ENCODE assay signal across 19 mouse cellular contexts in the genomic region with DNA sequence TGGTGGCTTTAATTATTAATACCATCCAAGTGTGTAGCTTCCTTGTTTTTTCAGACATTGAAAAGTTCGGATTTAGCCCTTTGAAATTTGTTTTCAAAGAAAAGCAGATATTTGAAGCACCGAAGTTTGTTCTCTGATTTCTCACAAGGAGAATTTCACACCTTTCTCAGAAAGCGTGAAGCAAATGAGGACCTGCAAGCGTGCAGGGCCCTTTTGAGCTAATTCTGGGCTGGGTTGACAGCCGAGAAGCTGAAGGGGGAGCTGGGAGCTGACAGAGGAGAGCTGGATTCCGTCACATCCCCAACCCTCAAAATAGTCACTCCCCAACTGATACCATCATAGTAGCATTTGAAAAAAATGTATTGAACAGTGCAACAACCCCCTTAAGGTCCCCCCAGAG. TPM values are rescaled to one million over a fixed set of nuclear protein-coding genes. Genes with fewer than 3 reads are reported as not detected.
DNase-seq lines count a peak whose midpoint lies in the region; TF ChIP-seq lines count a peak whose summit lies in the region.
"Had no signal": no experiment of that assay in that cellular context is flagged by ENCODE, and none has a peak within 500 bp of the region (broad histone marks: within the 10 kb centered on the region; RNA-seq: fewer than 3 reads in every experiment).

No protein-coding gene starts in this region.

- H3K27ac ChIP-seq in left cerebral cortex, adult 2 months, result peak overlapping the region; percentile 66; the same call in 1 of the 2 replicates
- H3K27ac ChIP-seq: embryonic facial prominence, embryonic 10.5 days; embryonic facial prominence, embryonic 12.5 days; forebrain, embryonic 13.5 days had no signal

- intact Hi-C loops in left cerebral cortex, adult 2 months (cut with DNase I), result no loop called here

- no peak for TF ChIP-seq CTCF in left cerebral cortex, adult 2 months (IDR thresholded peaks at IDR 0.05)

- DNase-seq in left cerebral cortex, adult 2 months (ENCODE audit: extremely low spot score in 1 of 2, low spot score in 2 of 2), result no peak
- DNase-seq in left cerebral cortex, adult 9 months (ENCODE audit: low spot score in 2 of 2), result no peak
- peak; percentile 7 for DNase-seq in right cerebral cortex, postnatal 14 days
- no peak for DNase-seq in right cerebral cortex, postnatal 25 days
- DNase-seq in layer of hippocampus, postnatal 25 days (ENCODE audit: extremely low spot score in 1 of 2, low spot score in 1 of 2), result no peak
- DNase-seq: adrenal gland, adult 2 months; adrenal gland, postnatal 10 days; adrenal gland, postnatal 25 days; cerebellum, adult 11-12 months; cerebellum, adult 2 months; cerebellum, adult 9-10 months; cerebellum, postnatal 10 days; cerebellum, postnatal 25 days; forebrain, postnatal 0 days had no signal

- no peak overlapping the region for H3K4me3 ChIP-seq in left cerebral cortex, adult 2 months
- H3K4me3 ChIP-seq: embryonic facial prominence, embryonic 10.5 days; embryonic facial prominence, embryonic 12.5 days; forebrain, embryonic 13.5 days; forebrain, embryonic 15.5 days had no signal

RNA-seq across cellular contexts. Expression of gene Mpped1, which starts 34.8 kb away (rescaled TPM):
- total RNA-seq in left cerebral cortex, adult 2 months (2021), result 100 to 1,000 TPM; 201 to 208 TPM
- total RNA-seq in layer of hippocampus, postnatal 25 days (2021), result 100 to 1,000 TPM; 165 to 177 TPM
- total RNA-seq: adrenal gland, adult 2 months; adrenal gland, postnatal 25 days; MEL had no signal
